Mouse (Mus musculus) MEL (cell line): ENCODE results near the gene Fam43a. TPM values are rescaled to one million over a fixed set of nuclear protein-coding genes. Genes with fewer than 3 reads are reported as not detected.

Experiments used
- DNase-seq: peaks from one replicate; pipeline ENCODE4 v3.0.0; 2011; ENCODE audit warnings: low read depth, low spot score
- H3K27ac ChIP-seq: 2 replicates; pipeline ENCODE4 v1.5.1; 2012; ENCODE audit warnings: low read depth, mild to moderate bottlenecking, control low read depth, low read length, moderate library complexity; ENCODE audit not compliant: control insufficient read depth
- H3K27me3 ChIP-seq, 2 experiments: fragments of 150-350 bp in 1 of 2; sonication (generic) in 1 of 2; 2 replicates each; pipeline ENCODE4 v1.6.1; 2012; ENCODE audit warnings: low read length in 2 of 2, mild to moderate bottlenecking in 2 of 2, improper control_type of control experiment in 1 of 2, moderate library complexity in 1 of 2; ENCODE audit not compliant: insufficient read depth in 2 of 2, control insufficient read depth in 1 of 2
- H3K36me3 ChIP-seq, 2 experiments: 2 replicates each; pipeline ENCODE4 v1.6.1; 2012 to 2014; ENCODE audit warnings: low read length in 2 of 2, improper control_type of control experiment in 1 of 2, inconsistent platforms in 1 of 2, mild to moderate bottlenecking in 1 of 2; ENCODE audit not compliant: insufficient read depth in 2 of 2, control insufficient read depth in 1 of 2
- H3K4me1 ChIP-seq, 2 experiments: fragments of 150-350 bp in 1 of 2; sonication (generic) in 1 of 2; 2 replicates each; pipeline ENCODE4 v1.6.1; 2012; ENCODE audit warnings: low read length in 2 of 2, improper control_type of control experiment in 1 of 2, mild to moderate bottlenecking in 1 of 2; ENCODE audit not compliant: insufficient read depth in 2 of 2, control insufficient read depth in 1 of 2
- H3K4me3 ChIP-seq, 2 experiments: fragments of 150-350 bp in 1 of 2; sonication (generic) in 1 of 2; 2 replicates each; pipeline ENCODE4 v1.5.1; 2012; ENCODE audit warnings: low read depth in 2 of 2, low read length in 2 of 2, mild to moderate bottlenecking in 2 of 2, moderate library complexity in 2 of 2, control low read depth in 1 of 2, improper control_type of control experiment in 1 of 2; ENCODE audit not compliant: control insufficient read depth in 1 of 2, insufficient read depth in 1 of 2
- H3K79me2 ChIP-seq: 2 replicates; pipeline ENCODE4 v1.6.1; 2012; ENCODE audit warnings: mild to moderate bottlenecking, low read length, moderate library complexity; ENCODE audit not compliant: control insufficient read depth, poor library complexity, insufficient read depth
- H3K9ac ChIP-seq: 2 replicates; pipeline ENCODE4 v1.6.1; 2012; ENCODE audit warnings: low read depth, mild to moderate bottlenecking, control low read depth, low read length, moderate library complexity; ENCODE audit not compliant: control insufficient read depth, poor library complexity, severe bottlenecking
- H3K9me3 ChIP-seq: fragments of 150-350 bp; sonication (generic); replicated peaks from 2 replicates; pipeline ENCODE4 v1.6.1; 2012; ENCODE audit warnings: mild to moderate bottlenecking, low read length, improper control_type of control experiment, moderate library complexity; ENCODE audit not compliant: insufficient read depth
- BHLHE40 ChIP-seq: IDR thresholded peaks from 2 replicates; pipeline ENCODE4 v1.6.1; 2012; ENCODE audit warnings: low read depth, mild to moderate bottlenecking, inconsistent platforms, low read length, improper control_type of control experiment, borderline replicate concordance
- CHD1 ChIP-seq: IDR thresholded peaks from 2 replicates; pipeline ENCODE4 v1.6.1; 2012; ENCODE audit warnings: low read depth, mild to moderate bottlenecking, inconsistent platforms, low read length, improper control_type of control experiment
- CTCF ChIP-seq, 3 experiments: IDR thresholded peaks in 2 of 3; conservative IDR thresholded peaks in 1 of 3; 2 replicates each; pipeline ENCODE4 v1.5.1; 2011 to 2012; ENCODE audit warnings: low read length in 3 of 3, low read depth in 2 of 3, mild to moderate bottlenecking in 2 of 3, improper control_type of control experiment in 1 of 3, inconsistent platforms in 1 of 3, mixed read lengths in 1 of 3, moderate library complexity in 1 of 3; ENCODE audit not compliant: control insufficient read depth in 1 of 3, insufficient read depth in 1 of 3, poor library complexity in 1 of 3, severe bottlenecking in 1 of 3
- E2F4 ChIP-seq: IDR thresholded peaks from 2 replicates; pipeline ENCODE4 v1.6.1; 2011; ENCODE audit warnings: low read depth, low read length, improper control_type of control experiment, borderline replicate concordance
- EP300 ChIP-seq, 2 experiments: IDR thresholded peaks; 2 replicates each; pipeline ENCODE4 v1.6.1; 2011; ENCODE audit warnings: improper control_type of control experiment in 2 of 2, low read length in 2 of 2, low read depth in 1 of 2, mild to moderate bottlenecking in 1 of 2
- HCFC1 ChIP-seq: IDR thresholded peaks from 2 replicates; pipeline ENCODE4 v1.6.1; 2012; ENCODE audit warnings: low read depth, mild to moderate bottlenecking, inconsistent platforms, low read length, improper control_type of control experiment, moderate library complexity
- MAFK ChIP-seq: IDR thresholded peaks from 2 replicates; pipeline ENCODE4 v1.6.1; 2011; ENCODE audit warnings: low read depth, mild to moderate bottlenecking, low read length, improper control_type of control experiment, borderline replicate concordance
- MAZ ChIP-seq: IDR thresholded peaks from 2 replicates; pipeline ENCODE4 v1.6.1; 2012; ENCODE audit warnings: low read depth, mild to moderate bottlenecking, inconsistent platforms, low read length, improper control_type of control experiment
- MXI1 ChIP-seq: IDR thresholded peaks from 2 replicates; pipeline ENCODE4 v1.6.1; 2011; ENCODE audit warnings: mild to moderate bottlenecking, low read depth, low read length, improper control_type of control experiment
- MYC ChIP-seq: IDR thresholded peaks from 2 replicates; pipeline ENCODE4 v1.6.1; 2011; ENCODE audit warnings: low read depth, mild to moderate bottlenecking, low read length, improper control_type of control experiment, moderate library complexity
- NRF1 ChIP-seq: IDR thresholded peaks from 2 replicates; pipeline ENCODE4 v1.6.1; 2014; ENCODE audit warnings: low read depth, mild to moderate bottlenecking, inconsistent platforms, low read length, improper control_type of control experiment, moderate library complexity; ENCODE audit not compliant: poor library complexity, insufficient read depth, severe bottlenecking
- RAD21 ChIP-seq: IDR thresholded peaks from 2 replicates; pipeline ENCODE4 v1.6.1; 2011; ENCODE audit warnings: mild to moderate bottlenecking, low read depth, low read length, improper control_type of control experiment
- RCOR1 ChIP-seq: IDR thresholded peaks from 2 replicates; pipeline ENCODE4 v1.6.1; 2012; ENCODE audit warnings: low read depth, mild to moderate bottlenecking, inconsistent platforms, low read length, improper control_type of control experiment
- SIN3A ChIP-seq: IDR thresholded peaks from 2 replicates; pipeline ENCODE4 v1.6.1; 2012; ENCODE audit warnings: low read length, improper control_type of control experiment, inconsistent platforms
- SMC3 ChIP-seq: IDR thresholded peaks from 2 replicates; pipeline ENCODE4 v1.6.1; 2011; ENCODE audit warnings: low read depth, low read length, improper control_type of control experiment
- TAL1 ChIP-seq: IDR thresholded peaks from 2 replicates; pipeline ENCODE4 v1.6.1; 2012; ENCODE audit warnings: mild to moderate bottlenecking, inconsistent platforms, low read length, moderate library complexity, mixed read lengths
- TBP ChIP-seq: IDR thresholded peaks from 2 replicates; pipeline ENCODE4 v1.8.0; 2011; ENCODE audit warnings: low read depth, low read length, improper control_type of control experiment
- USF1 ChIP-seq: IDR thresholded peaks from 2 replicates; pipeline ENCODE4 v1.6.1; 2014; ENCODE audit warnings: low read depth, mild to moderate bottlenecking, inconsistent platforms, low read length, improper control_type of control experiment, moderate library complexity
- ZC3H11A ChIP-seq: IDR thresholded peaks from 2 replicates; pipeline ENCODE4 v1.6.1; 2012; ENCODE audit warnings: low read depth, mild to moderate bottlenecking, inconsistent platforms, low read length, improper control_type of control experiment
- ZKSCAN1 ChIP-seq: IDR thresholded peaks from 2 replicates; pipeline ENCODE4 v1.6.1; 2012; ENCODE audit warnings: low read depth, mild to moderate bottlenecking, inconsistent platforms, low read length, improper control_type of control experiment, moderate library complexity
- polyA plus RNA-seq, 2 experiments: library from polyadenylated mRNA; stranded (reverse) in 1 of 2; unstranded in 1 of 2; fragments of >175 nt in 1 of 2; fragments of >200 nt in 1 of 2; gene quantifications; 2 replicates each; pipeline versions ENCODE4 v1.2.1 to v1.2.4; 2012; ENCODE audit warnings: low replicate concordance in 2 of 2, low read depth in 1 of 2; ENCODE audit not compliant: insufficient read length in 2 of 2, insufficient read depth in 1 of 2, missing spikeins in 1 of 2
- total RNA-seq: library from RNA; depleted of rRNA; stranded (reverse); fragments of 300-350 nt; gene quantifications from 2 replicates; pipeline ENCODE4 v1.2.3, GENCODE M21; 2012

The Fam43a gene
- total and polyA plus RNA-seq, 3 experiments, result 0.08 to 0.68 TPM; not detected in 1

DNA sequence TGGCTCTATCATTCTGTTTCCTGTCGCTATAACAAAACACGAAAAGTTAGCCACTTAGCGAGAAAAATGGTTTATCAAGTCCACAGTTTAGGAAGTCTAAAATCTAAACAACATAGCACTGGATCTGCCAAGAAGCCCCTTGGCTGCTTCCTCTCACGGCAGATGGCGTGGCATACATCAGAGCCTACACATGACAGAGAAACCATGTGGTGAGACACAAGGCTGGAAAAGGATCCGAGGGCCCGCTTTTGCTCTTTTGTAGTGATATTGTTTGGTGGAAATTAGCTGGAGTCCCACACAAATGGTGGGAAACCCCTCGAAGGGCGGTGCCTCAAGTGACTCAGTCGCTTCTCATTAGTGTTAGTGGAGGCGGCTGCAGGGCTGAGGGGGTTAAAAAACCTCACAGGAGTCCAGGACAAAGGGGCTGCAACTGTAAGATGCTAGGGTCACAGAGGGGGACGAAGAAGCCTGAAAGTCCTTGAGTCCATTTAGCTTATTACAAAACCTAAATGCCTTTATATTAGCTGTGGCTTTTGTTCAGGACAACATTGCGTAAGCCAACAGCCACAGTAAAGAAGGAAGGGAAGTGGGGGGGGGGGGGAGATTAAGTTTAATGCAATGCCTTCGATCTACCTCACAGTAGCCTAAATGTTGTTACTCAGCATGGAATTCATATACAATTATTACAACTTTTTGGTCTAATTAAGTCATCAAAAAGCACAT lies 3.5 kb upstream of the Fam43a start:
- no peak for DNase-seq
- no peak overlapping the region for H3K9ac ChIP-seq
- peaks cover 0 to 1% of the 10 kb centered on the region in 2 experiments; a peak in 2 of 4 replicates for H3K27me3 ChIP-seq

DNA sequence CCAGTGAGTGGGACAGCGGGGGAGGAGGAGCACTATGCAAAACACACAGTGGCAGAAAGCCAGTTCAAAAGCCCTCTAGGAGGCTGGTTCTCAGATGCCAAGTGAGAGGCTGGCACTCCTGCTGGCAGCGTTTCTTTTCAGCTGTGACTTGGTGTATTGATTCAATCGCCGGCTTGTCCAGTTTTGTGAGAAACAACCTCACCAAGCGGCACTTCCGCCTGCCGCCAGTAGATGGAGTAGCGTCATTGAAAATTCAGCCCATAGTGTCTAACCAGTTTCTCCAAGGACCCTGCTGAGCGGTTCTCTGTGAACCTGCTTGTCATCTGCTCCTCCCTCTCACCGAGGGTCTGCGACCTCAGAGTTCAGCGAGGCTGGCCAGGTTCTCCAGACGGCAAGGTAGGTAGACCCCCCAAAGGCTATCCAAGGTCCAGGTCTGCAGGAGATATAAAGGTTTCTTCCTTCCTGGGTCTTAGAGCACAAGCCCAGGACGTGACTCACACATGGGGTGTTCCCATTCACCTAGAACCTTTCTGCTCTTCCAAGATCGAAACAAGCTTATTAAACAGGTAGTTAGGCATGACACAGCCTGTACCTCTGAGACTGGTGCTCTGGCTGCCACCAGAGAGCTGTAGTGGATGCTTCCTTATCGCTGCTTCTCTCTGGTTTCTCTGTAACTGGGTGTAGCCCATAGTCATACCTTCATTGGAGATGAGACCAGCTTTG lies 2.4 kb upstream of the Fam43a start:
- H3K27me3 ChIP-seq, result peaks cover 0 to 3% of the 10 kb centered on the region in 2 experiments; a peak in 2 of 4 replicates
- H3K9me3 ChIP-seq, result no peaks in the 10 kb centered on the region
- peak; percentile 84 for DNase-seq
- H3K9ac ChIP-seq, result peak overlapping the region; percentile 27; the same call in 1 of the 2 replicates
- H3K36me3 ChIP-seq, result 0 out of 4 replicates have a peak, but pooled peaks cover 0 to 2% of the 10 kb centered on the region in 2 experiments
- no peaks in the 10 kb centered on the region; the same call in 1 of the 2 replicates for H3K79me2 ChIP-seq
- TF ChIP-seq HCFC1 (0 out of 2 replicates have a peak, but pooled peaks have one; percentile 34), SIN3A (peak; percentile 49; the same call in 1 of the 2 replicates), CTCF (IDR thresholded peaks at IDR 0.05 in 2 of 3, conservative IDR thresholded peaks at IDR 0.05 in 1 of 3; ENCODE audit: control insufficient read depth in 1 of 3, insufficient read depth in 1 of 3, low read depth in 2 of 3, low read length in 3 of 3, poor library complexity in 1 of 3, severe bottlenecking in 1 of 3) (peak; percentile 90 to 93 (median 92)), SMC3 (peak; percentile 90), E2F4 (no peak), ZKSCAN1 (no peak), MXI1 (peak; percentile 9; the same call in 1 of the 2 replicates), TAL1 (no peak), RAD21 (peak; percentile 97), ZC3H11A (peak; percentile 95), TBP (no peak), EP300 (IDR thresholded peaks at IDR 0.05; ENCODE audit: low read depth in 1 of 2, low read length in 2 of 2) (no peak), RCOR1 (no peak)
- no peaks in the 10 kb centered on the region; a peak in 2 of 4 replicates for H3K4me1 ChIP-seq
- no peak overlapping the region for H3K27ac ChIP-seq
- H3K4me3 ChIP-seq, result peak overlapping the region; percentile 46 to 59

More for the DNA sequence above, 3.5 kb upstream of the Fam43a start:
- H3K27ac ChIP-seq, result no peak overlapping the region
- no peaks in the 10 kb centered on the region; a peak in 2 of 4 replicates for H3K4me1 ChIP-seq
- 0 out of 4 replicates have a peak, but pooled peaks cover 0 to 2% of the 10 kb centered on the region in 2 experiments for H3K36me3 ChIP-seq
- TF ChIP-seq MAFK (no peak), TBP (no peak), ZKSCAN1 (no peak), HCFC1 (no peak), MXI1 (no peak), USF1 (no peak), CHD1 (no peak), NRF1 (no peak), MYC (no peak), BHLHE40 (no peak), MAZ (no peak), E2F4 (no peak)
- TF ChIP-seq, all 39 proteins: peak for 0
- Histone ChIP-seq H3K79me2 (no peaks in the 10 kb centered on the region; the same call in 1 of the 2 replicates), H3K9me3 (no peaks in the 10 kb centered on the region), H3K4me3 (no peak overlapping the region)
